Mouse (Mus musculus) testis, adult 2 months (tissue): ENCODE measurements around the gene Phldb2.

Source experiments
- CTCF ChIP-seq: fragments of 200-500 bp; IDR thresholded peaks from 2 replicates; pipeline ENCODE4 v1.5.1; 2012; ENCODE audit warnings: low read depth, mild to moderate bottlenecking, inconsistent platforms, low read length, moderate library complexity; ENCODE audit not compliant: control insufficient read depth, insufficient read depth, insufficient replicate concordance
- POLR2A ChIP-seq: fragments of 200-500 bp; IDR thresholded peaks from 2 replicates; pipeline ENCODE4 v1.6.1; 2012; ENCODE audit warnings: low read depth, mild to moderate bottlenecking, inconsistent platforms, low read length, moderate library complexity; ENCODE audit not compliant: control insufficient read depth

DNA sequence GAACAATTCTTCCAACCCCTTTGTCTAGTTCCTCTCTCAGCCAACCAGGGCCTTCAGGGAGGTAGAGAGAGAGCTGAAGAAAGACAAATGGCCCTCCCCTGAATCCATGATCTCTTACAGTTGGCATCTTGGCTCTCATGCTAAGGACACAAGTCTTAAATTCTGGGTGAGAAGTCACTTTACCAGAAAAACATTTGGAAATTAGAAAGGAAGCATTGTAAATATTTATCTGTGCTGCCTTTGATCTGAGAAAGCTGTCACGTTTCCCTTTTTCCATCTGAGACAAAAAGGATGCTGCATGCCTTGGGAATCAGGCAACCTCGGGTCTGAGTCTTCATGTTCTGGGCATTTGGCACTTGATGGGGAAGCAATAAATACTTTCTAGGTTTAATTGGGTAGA lies 82.7 kb downstream of the Phldb2 start:
- TF ChIP-seq CTCF (no peak), POLR2A (no peak)
